Mouse (Mus musculus) frontal cortex, postnatal 36 days (tissue): ENCODE data around the gene Sorl1.

Source experiments
- DNase-seq, 2 experiments: peaks; one replicate each; pipeline ENCODE4 v3.0.0; 2022; ENCODE audit warnings: low spot score in 2 of 2

Gene Sorl1

DNA sequence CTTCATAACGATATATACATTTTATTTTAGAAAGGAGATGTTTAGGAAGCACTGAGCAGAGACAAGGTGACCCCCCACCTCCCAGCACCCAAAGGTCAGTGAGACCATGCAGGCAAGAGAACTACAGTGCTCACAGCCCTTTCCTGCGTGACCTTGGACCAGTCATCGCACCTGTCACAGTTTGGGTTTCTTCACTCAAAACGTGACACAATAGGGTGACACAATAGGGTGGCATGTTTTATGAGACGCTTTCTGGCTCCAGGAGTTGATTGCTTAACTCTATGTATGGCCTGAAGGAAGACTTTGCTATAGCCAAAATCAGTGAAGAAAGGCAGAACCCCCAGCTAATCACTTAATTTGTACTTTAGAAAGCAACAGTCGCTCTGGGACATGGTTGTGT is 1.7 kb downstream of the Sorl1 start:
- no peak for DNase-seq

DNA sequence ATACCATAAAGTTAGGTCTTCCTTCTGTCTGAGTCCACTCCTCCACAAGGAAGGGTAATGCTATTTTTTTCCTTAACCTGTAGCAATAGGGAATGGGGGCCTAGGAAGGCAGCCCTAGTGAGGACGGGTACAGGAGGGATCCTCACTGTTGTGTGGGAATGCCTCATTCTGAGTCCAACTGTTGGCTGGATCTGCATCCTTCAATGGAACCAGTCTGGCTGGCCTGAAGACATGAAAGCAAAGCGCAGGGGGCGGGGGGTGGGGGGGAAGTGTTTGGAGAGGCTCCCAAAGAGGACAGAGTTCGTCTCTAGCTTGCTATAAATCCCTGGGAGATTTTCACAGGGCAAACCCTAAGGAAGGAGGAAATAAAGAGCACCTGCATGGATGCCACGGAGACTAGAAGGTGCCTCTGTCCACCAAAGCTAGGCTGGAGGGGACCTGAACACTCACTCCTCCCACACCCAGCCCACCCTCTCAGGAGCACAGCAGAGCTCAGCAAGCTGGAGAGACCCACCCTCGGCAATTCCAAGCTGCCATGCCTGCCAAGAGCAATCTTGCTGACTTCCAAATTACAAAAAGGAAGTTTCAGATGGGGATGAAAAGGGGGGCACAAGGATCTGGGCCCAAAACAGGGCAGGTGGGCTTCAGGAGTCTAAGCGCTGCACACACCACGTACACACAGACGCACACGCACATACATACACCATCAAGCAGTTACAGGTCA is 2.3 kb downstream of the Sorl1 start:
- no peak for DNase-seq

- no peak for DNase-seq
These were observed 7.6 kb downstream of the Sorl1 start for GRCm38 (mm10) chr9:42116418-42117056.

DNA sequence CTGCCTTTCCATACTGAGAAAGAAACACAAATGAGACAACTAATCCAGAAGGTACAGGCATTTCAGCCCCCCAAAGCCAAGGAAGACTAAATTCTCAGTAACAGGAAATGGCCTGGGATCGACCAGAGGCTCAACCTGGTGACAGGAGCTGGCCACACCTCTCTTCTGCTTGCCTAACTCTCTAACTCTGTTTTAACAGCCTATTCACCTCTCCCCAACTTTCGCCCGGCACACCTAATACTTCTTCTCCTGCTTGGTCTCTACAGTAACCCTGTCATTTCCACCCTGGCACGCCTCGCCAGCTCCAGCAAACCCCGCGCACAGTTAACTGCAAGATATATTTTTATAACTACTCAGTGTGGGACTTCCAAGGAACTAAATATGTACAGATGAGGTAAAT is 9.0 kb downstream of the Sorl1 start:
- DNase-seq: no peak

DNA sequence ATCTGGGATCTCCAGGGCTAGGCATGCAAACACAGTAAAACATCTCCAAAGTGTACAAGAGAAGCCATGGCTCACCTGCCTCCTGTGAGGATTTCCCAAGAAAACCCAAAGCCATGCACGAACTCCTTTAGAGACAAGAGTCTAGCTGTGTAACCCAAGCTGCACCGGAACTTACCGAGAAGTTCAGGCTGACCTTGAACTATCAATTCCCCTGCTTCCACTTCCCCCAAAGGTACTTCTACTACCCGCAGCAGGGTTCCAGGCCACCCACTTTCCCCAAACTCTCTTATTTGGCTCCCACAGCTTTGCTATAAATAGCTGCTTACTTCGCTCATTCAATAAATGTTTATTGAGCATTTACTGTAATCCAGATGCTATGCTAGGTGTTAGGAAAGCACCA is 10.8 kb downstream of the Sorl1 start:
- no peak for DNase-seq

DNA sequence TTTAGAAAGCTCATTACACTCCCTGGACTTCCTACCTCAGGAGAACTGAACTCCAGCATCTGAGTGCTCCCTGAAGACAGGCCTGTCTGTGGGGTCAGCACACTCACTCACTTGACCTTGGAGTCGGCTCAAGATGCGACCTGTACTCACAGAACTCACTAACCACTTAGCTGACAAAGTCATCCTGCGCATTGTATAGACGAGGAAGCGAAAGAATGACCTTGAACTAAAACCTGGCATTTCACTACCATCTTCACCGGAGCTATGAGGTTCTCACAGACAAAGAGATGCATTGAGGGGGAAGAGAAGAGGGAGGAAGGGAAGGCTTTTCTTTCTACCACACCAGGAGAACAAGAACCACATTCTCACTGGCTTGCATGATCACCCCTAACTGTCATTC is 11.4 kb downstream of the Sorl1 start:
- DNase-seq: no peak

DNA sequence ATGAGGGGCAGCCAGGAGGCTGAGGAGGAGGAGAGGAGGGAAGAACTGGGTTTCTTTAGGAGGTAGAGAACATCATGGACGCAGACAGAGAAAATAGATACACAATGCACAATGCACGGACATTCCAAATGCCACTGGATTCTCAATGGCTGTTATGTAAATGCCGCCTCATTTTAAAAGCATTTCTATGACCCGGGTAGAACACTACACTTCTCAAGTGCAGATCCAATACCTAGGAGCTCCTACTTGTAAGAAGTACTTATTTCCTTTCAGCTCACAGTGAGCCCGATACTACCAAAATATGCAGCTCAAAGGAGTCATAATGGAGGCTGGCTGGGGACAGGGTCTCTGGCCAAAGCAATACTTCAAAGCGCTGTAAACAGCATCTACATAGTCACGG is 12.8 kb downstream of the Sorl1 start:
- DNase-seq: no peak

GRCm38 (mm10) chr9:42109837-42110451 is 14.2 kb downstream of the Sorl1 start:
- peak in 1 of 2 experiments; percentile 53 for DNase-seq

GRCm38 (mm10) chr9:42109131-42109530 is 15.0 kb downstream of the Sorl1 start:
- DNase-seq: no peak

- peak; percentile 64 to 74 for DNase-seq
These were observed 15.6 kb downstream of the Sorl1 start for GRCm38 (mm10) chr9:42108369-42108951.

DNA sequence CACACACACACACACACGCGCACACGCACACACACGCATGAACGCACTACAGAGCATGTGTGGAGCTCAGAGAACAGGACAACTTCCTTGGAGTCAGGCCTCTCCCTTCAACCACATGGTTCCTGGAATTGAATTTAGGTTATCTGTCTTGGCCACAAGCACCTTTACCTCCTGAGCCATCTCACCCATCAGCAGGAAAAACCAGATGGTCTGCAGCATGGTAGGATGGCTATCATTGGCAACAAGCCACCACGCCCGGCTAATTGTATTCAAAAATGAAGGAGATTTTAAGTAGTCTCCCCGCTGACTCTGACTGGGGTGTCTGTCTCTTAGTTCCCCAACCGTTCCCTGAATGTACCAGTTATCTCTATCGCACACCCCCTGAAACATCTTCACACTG is 17.0 kb downstream of the Sorl1 start:
- no peak for DNase-seq

GRCm38 (mm10) chr9:42106305-42106704 is 17.8 kb downstream of the Sorl1 start:
- no peak for DNase-seq

- no peak for DNase-seq
These were observed 20.6 kb downstream of the Sorl1 start for GRCm38 (mm10) chr9:42103546-42103945.

DNA sequence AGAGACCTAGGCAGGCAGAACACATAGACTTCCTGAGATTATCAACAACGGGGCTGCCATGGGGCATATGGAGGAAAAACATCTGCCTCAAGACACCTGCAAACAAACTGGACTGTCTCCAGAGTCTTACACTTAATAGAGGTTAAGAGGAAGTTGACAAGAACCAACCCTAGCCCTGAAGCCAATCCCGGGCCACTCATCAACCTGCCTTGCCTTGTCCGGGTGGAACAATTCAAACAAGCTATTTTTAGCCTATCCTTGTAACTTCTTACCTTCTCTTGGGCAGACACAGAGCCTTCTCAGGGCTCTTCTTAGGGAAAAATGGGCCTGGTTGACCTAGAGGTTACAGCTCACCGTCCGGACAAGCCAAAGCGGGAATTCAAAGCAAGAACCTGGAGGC is 22.1 kb downstream of the Sorl1 start:
- DNase-seq: no peak

DNA sequence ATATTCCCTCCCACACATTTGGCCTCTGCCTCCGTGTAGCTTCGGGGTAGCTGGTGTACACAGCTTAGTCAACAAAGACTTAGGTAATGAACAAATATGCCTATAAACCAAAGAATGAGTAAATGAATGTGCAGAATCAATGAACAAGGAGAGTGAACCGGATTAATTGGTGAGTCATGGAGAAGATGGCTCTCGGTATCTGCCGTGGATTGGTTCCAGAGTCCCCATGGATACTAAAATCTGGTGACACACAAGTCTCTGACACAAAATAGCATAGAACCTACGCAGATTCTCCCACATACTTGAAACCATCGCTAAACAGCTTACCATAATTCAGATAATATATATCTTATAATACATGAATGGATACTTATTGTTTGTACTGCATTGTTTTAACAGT is 22.8 kb downstream of the Sorl1 start:
- DNase-seq: peak in 1 of 2 experiments; percentile 56

DNA sequence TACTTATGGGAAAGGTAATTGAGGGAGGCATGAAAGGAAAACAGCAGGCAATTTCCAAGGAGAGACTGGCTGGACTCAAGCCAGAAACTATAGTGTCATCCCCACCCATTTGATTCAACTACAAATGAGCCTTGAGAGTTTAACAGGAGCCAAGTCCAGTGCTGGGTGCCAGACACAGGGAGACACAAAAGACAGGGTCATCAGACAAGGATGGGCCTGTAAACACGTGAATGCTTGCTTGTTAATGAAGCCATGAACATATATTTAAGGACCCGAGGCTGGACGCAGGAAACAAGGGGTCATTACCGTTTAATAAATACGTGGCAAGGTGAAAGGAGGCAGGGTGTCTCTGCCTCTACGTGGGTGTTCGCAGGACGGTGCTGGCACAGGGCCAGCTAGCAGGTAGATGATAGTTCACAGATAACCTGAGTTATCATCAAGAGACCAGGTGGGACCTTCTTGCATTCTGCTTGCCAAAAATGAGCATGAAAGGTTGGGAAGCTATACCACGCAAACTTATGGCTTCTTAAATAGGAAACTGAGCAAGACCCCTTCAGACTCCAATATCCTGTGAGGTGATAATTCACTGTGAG is 23.4 kb downstream of the Sorl1 start:
- DNase-seq: no peak

- no peak for DNase-seq
These were observed 25.5 kb downstream of the Sorl1 start for GRCm38 (mm10) chr9:42098474-42099121.

DNA sequence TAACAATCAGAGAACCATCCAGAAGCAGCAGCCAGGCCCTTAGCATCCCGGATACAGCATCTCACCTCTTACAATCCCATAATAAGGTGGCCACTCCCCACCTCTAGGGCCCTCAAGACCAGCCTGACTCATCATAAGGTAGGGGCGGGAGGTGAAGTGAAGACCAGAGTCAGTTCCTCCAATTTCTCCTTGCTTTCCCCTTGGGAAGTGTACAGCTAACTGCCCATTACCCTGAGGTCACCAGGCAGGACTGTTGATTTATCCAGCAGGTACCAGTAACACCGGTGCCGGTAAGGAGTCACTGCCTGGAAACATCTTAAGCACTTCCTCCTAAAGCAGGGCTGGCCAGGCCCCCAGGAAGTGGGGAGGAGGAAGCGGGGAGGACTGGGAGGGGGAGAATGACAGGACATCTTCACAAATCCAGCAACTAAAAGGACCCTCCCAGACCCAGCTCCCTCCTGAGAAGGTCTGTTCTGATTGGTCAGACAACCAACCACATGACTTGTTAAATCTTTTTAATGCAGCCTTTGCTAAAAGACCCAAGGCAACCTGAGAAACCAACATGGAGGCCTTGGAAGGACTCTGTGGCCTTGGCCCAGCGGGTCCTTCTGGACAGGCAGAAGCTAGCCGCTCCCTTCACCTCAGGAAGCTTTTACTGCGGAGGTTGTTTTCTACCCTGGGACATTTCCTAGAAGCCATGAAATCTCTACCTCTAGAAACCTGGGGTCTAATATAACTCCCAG is 26.2 kb downstream of the Sorl1 start:
- no peak for DNase-seq

DNA sequence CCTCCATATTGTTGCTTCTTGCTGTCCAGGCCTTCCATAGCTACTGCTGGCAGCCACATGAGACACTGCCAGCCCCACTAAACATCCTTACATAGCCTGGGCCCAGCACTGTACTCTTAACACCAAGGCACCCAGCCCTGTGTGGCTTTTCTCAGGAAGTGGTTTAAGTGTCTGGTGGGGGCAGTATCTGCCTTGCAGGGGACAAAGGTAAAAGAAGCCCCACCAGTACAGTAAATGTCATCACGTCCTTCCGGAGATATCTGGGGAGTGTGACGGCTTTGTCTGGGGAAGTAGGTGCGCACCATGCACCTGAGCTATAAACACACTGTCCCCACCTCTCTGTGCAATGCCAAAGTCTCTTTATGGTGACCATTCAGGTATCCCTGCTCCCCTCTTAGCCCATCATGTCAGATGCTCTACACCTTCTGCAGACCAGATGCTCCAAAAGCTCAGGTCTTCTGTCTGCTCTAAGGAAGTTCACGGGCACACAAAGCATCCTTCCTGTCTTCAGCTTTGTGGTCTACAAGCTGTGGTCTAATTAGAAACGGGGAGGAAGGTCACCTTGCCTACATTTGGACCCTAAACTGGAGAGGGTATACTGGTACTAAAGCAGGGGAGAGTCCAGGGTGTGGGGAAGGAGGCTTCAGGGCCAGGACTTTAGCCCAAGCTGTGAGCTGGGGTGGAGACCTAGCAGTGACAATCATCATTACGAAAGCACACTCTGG is 26.9 kb downstream of the Sorl1 start:
- no peak for DNase-seq

DNA sequence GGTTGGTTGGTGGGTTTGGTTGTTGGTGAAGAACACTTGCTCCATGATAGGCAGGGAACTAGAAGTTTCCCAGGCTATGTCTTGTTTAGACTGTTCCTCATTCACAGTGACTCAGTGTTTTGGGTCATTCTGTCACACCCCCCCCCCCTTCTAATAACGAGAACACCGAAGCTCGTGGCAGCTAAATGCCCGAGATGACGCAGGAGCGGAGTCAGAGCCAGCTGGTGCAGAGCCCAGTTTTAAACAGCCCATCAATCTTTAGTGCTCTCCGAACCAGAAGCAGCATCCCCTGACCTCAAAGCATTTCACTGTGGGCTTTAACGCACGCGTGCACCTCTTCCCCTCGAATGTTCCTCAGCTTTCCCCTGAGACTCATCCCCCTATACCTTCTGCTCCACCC is 29.3 kb downstream of the Sorl1 start:
- no peak for DNase-seq
